Comparison of ENCODE assay signal across 8 mouse cellular contexts in the genomic region with DNA sequence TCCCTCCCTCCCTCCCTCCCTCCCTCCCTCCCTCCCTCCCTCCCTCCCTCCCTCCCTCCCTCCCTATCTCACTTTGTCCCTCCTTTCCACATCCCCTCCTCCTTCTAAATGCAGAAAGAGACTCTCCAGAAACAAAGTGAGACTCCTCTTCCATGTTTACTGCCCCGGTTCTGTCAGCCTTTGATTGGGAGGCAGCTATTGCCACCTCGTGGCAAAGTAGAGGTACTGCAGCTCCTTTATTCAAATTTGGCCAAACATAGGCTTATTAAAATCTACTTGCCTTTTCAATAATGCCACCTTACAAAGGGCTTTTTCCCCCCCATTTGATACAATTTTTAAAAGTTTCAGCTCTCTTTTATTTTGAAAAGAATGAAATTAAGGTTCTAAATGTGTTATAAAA. TPM values are rescaled to one million over a fixed set of nuclear protein-coding genes. Genes with fewer than 3 reads are reported as not detected.
A peak's percentile ranks its signal among the peaks of the same experiment; 100 is the strongest.
DNase-seq lines count a peak whose midpoint lies in the region; ATAC-seq and TF ChIP-seq lines count a peak whose summit lies in the region.

No protein-coding gene starts in this region.

- ATAC-seq in liver, embryonic 14.5 days (ENCODE audit: insufficient read depth), result no peak
- no peak for ATAC-seq in liver, embryonic 12.5 days
- no peak for ATAC-seq in hindbrain, postnatal 0 days
- ATAC-seq in forebrain, embryonic 11.5 days (replicated peaks; ENCODE audit: low FRiP score), result no peak

- TF ChIP-seq CTCF in liver, embryonic 14.5 days (IDR thresholded peaks at IDR 0.05; ENCODE audit: low read depth), result peak; percentile 80
- peak; percentile 90 for TF ChIP-seq CTCF in brain, embryonic 14.5 days (IDR thresholded peaks at IDR 0.05; ENCODE audit: borderline replicate concordance, extremely low read depth, insufficient read depth, insufficient read length)
- TF ChIP-seq CTCF in hindbrain, postnatal 0 days (IDR thresholded peaks at IDR 0.05; ENCODE audit: low read depth), result peak; percentile 88

- no peaks in the 10 kb centered on the region for H3K36me3 ChIP-seq in liver, embryonic 14.5 days (replicated peaks; ENCODE audit: control insufficient read depth, insufficient read depth, low read depth)
- H3K36me3 ChIP-seq in liver, embryonic 12.5 days, result no peaks in the 10 kb centered on the region
- H3K36me3 ChIP-seq in hindbrain, postnatal 0 days (ENCODE audit: insufficient read depth, low read length), result no peaks in the 10 kb centered on the region
- no peaks in the 10 kb centered on the region for H3K36me3 ChIP-seq in splenic B cell, adult 2 months (ENCODE audit: control insufficient read depth, insufficient read depth, low read length, poor library complexity, severe bottlenecking)
- no peaks in the 10 kb centered on the region; the same call in 1 of the 2 replicates for H3K36me3 ChIP-seq in forebrain, embryonic 11.5 days (ENCODE audit: control insufficient read depth, insufficient read depth, low read length)

- no peaks in the 10 kb centered on the region for H3K4me1 ChIP-seq in liver, embryonic 14.5 days (replicated peaks; ENCODE audit: control insufficient read depth in 2 of 2, insufficient read depth in 2 of 2, low read length in 1 of 2)
- H3K4me1 ChIP-seq in liver, embryonic 12.5 days, result peaks cover 6% of the 10 kb centered on the region
- H3K4me1 ChIP-seq in hindbrain, postnatal 0 days (ENCODE audit: insufficient read depth, low read length), result peaks cover 14% of the 10 kb centered on the region
- H3K4me1 ChIP-seq in forebrain, embryonic 11.5 days (replicated peaks; ENCODE audit: control insufficient read depth, insufficient read depth, low read length), result peaks cover 3% of the 10 kb centered on the region; the same call in 1 of the 2 replicates

- TF ChIP-seq EP300 in liver, embryonic 14.5 days (IDR thresholded peaks at IDR 0.05; ENCODE audit: low read depth), result no peak

- no peak overlapping the region for H3K4me2 ChIP-seq in liver, embryonic 14.5 days (ENCODE audit: low read depth)
- no peak overlapping the region for H3K4me2 ChIP-seq in liver, embryonic 12.5 days
- H3K4me2 ChIP-seq in hindbrain, postnatal 0 days (ENCODE audit: low read depth, low read length), result no peak overlapping the region
- no peak overlapping the region for H3K4me2 ChIP-seq in forebrain, embryonic 11.5 days (ENCODE audit: low read depth, low read length, severe bottlenecking)

- no peak for TF ChIP-seq POLR2A in brain, embryonic 14.5 days (IDR thresholded peaks at IDR 0.05; ENCODE audit: borderline replicate concordance, extremely low read depth, insufficient read depth, insufficient read length, poor library complexity, severe bottlenecking)

- H3K9me3 ChIP-seq in liver, embryonic 14.5 days (ENCODE audit: control insufficient read depth, low read length), result no peaks in the 10 kb centered on the region
- H3K9me3 ChIP-seq in liver, embryonic 12.5 days (replicated peaks), result no peaks in the 10 kb centered on the region
- H3K9me3 ChIP-seq in hindbrain, postnatal 0 days (ENCODE audit: low read length), result no peaks in the 10 kb centered on the region
- H3K9me3 ChIP-seq in forebrain, embryonic 11.5 days (ENCODE audit: control insufficient read depth, low read length), result no peaks in the 10 kb centered on the region

- peak; percentile 28 for DNase-seq in adrenal gland, postnatal 10 days
- no peak for DNase-seq in adrenal gland, adult 8-10 months
- DNase-seq in liver, embryonic 14.5 days (ENCODE audit: low read depth in 3 of 3, low spot score in 3 of 3), result peak in 2 of 3 experiments; percentile 20 to 29
- peak; percentile 84 for DNase-seq in brain, embryonic 14.5 days (ENCODE audit: low read depth)
- peak; percentile 83 for DNase-seq in hindbrain, postnatal 0 days (ENCODE audit: low spot score)
- peak; percentile 62 for DNase-seq in splenic B cell, adult 2 months (ENCODE audit: low read depth, low spot score)
- DNase-seq in forebrain, embryonic 11.5 days (ENCODE audit: low spot score), result no peak

- H3K27me3 ChIP-seq in liver, embryonic 14.5 days (ENCODE audit: control insufficient read depth, insufficient read depth, low read length), result no peaks in the 10 kb centered on the region
- no peaks in the 10 kb centered on the region for H3K27me3 ChIP-seq in liver, embryonic 12.5 days (replicated peaks)
- H3K27me3 ChIP-seq in hindbrain, postnatal 0 days (ENCODE audit: insufficient read depth, low read length), result no peaks in the 10 kb centered on the region
- H3K27me3 ChIP-seq in splenic B cell, adult 2 months (ENCODE audit: control insufficient read depth, insufficient read depth, low read length, poor library complexity, severe bottlenecking), result no peaks in the 10 kb centered on the region
- no peaks in the 10 kb centered on the region for H3K27me3 ChIP-seq in forebrain, embryonic 11.5 days (ENCODE audit: control insufficient read depth, insufficient read depth, low read length)

- H3K27ac ChIP-seq in liver, embryonic 14.5 days, result no peak overlapping the region
- H3K27ac ChIP-seq in liver, embryonic 12.5 days, result no peak overlapping the region
- H3K27ac ChIP-seq in hindbrain, postnatal 0 days, result no peak overlapping the region
- H3K27ac ChIP-seq in forebrain, embryonic 11.5 days (ENCODE audit: low read depth, low read length), result no peak overlapping the region

- WGBS in liver, embryonic 14.5 days (ENCODE audit: insufficient replicate concordance), result 5% methylated on average over 2 of the region's 2 CpGs
- 5% methylated on average over 2 of the region's 2 CpGs for WGBS in liver, embryonic 12.5 days (ENCODE audit: insufficient replicate concordance)
- 0% methylated on average over 2 of the region's 2 CpGs for WGBS in hindbrain, postnatal 0 days
- 0% methylated on average over 2 of the region's 2 CpGs for WGBS in forebrain, embryonic 11.5 days

- H3K4me3 ChIP-seq in liver, embryonic 14.5 days (ENCODE audit: insufficient read depth in 1 of 2, low read depth in 2 of 2, low read length in 2 of 2), result no peak overlapping the region
- H3K4me3 ChIP-seq in liver, embryonic 12.5 days, result no peak overlapping the region
- no peak overlapping the region for H3K4me3 ChIP-seq in hindbrain, postnatal 0 days (ENCODE audit: low read length)
- H3K4me3 ChIP-seq in forebrain, embryonic 11.5 days (ENCODE audit: low read depth, low read length), result no peak overlapping the region

- no peak overlapping the region for H3K9ac ChIP-seq in liver, embryonic 14.5 days (replicated peaks)
- H3K9ac ChIP-seq in liver, embryonic 12.5 days, result no peak overlapping the region
- no peak overlapping the region for H3K9ac ChIP-seq in hindbrain, postnatal 0 days (replicated peaks; ENCODE audit: low read length)
- H3K9ac ChIP-seq in forebrain, embryonic 11.5 days (ENCODE audit: low read length), result no peak overlapping the region

RNA-seq across cellular contexts. Expression of a gene that starts 5.0 kb away (rescaled TPM):
- total RNA-seq in adrenal gland, postnatal 10 days (2021), result 10 to 100 TPM; 38.8 to 41.7 TPM
- 10 to 100 TPM; 48.4 to 89.5 (median 64.1) TPM for total RNA-seq in adrenal gland, adult 8-10 months (2022)
- polyA plus RNA-seq in liver, embryonic 14.5 days (2012; rRNA removed), result 0.13 TPM in 2 replicates
- not detected in 2 replicates for polyA plus RNA-seq in liver, embryonic 14.5 days (2014; fragmentation: Nextera tagmentation; extraction: Ambion mirVana)
- polyA plus RNA-seq in liver, embryonic 12.5 days (2016; fragmentation: Nextera tagmentation; extraction: Ambion mirVana), result not detected in 2 replicates
- 120 and 122 TPM in 2 replicates for polyA plus RNA-seq in brain, embryonic 14.5 days (2012; rRNA removed)
- total RNA-seq in hindbrain, postnatal 0 days (2014; rRNA removed), result 202 and 203 TPM in 2 replicates
- 348 and 362 TPM in 2 replicates for polyA plus RNA-seq in hindbrain, postnatal 0 days (2015; fragmentation: Nextera tagmentation; extraction: Ambion mirVana)
- polyA plus RNA-seq in forebrain, embryonic 11.5 days (2014; fragmentation: Nextera tagmentation; extraction: Ambion mirVana), result 36.0 and 37.3 TPM in 2 replicates

RNA-seq across cellular contexts. Expression of a gene that starts 24.6 kb away (rescaled TPM):
- 10 to 100 TPM; 11.6 to 15.3 TPM for total RNA-seq in adrenal gland, postnatal 10 days (2021)
- total RNA-seq in adrenal gland, adult 8-10 months (2022), result 1 to 10 TPM; 2.1 to 2.8 (median 2.3) TPM
- polyA plus RNA-seq in liver, embryonic 14.5 days (2012; rRNA removed), result 9.3 and 14.4 TPM in 2 replicates
- 3.6 and 3.9 TPM in 2 replicates for polyA plus RNA-seq in liver, embryonic 14.5 days (2014; fragmentation: Nextera tagmentation; extraction: Ambion mirVana)
- 29.7 and 31.2 TPM in 2 replicates for polyA plus RNA-seq in liver, embryonic 12.5 days (2016; fragmentation: Nextera tagmentation; extraction: Ambion mirVana)
- 13.5 and 18.0 TPM in 2 replicates for polyA plus RNA-seq in brain, embryonic 14.5 days (2012; rRNA removed)
- total RNA-seq in hindbrain, postnatal 0 days (2014; rRNA removed), result 1.8 and 2.2 TPM in 2 replicates
- polyA plus RNA-seq in hindbrain, postnatal 0 days (2015; fragmentation: Nextera tagmentation; extraction: Ambion mirVana), result 6.5 and 6.7 TPM in 2 replicates
- polyA plus RNA-seq in forebrain, embryonic 11.5 days (2014; fragmentation: Nextera tagmentation; extraction: Ambion mirVana), result 7.3 and 8.0 TPM in 2 replicates

Comparison
In these comparisons a context has a peak if more than half of its experiments do, and no peak if none do; other contexts are left out.
1. DNase-seq: peak in adrenal gland, postnatal 10 days (single experiment), liver, embryonic 14.5 days (2 of 3), brain, embryonic 14.5 days (single experiment), hindbrain, postnatal 0 days (single experiment) and splenic B cell, adult 2 months (single experiment); none in adrenal gland, adult 8-10 months (single experiment) and forebrain, embryonic 11.5 days (single experiment).
2. RNA of a gene that starts 5.0 kb away (polyA plus RNA-seq): 348 to 362 TPM in hindbrain, postnatal 0 days, 120 to 122 TPM in brain, embryonic 14.5 days and 36.0 to 37.3 TPM in forebrain, embryonic 11.5 days; 0.13 TPM in liver, embryonic 14.5 days and not detected in liver, embryonic 12.5 days; every median in the first group is over 10 times any median in the second.
3. Peak in every context shown above with its lines, with median percentiles within 50 percentile points of each other: CTCF ChIP-seq.